ENCODE assay signal across 11 mouse cellular contexts in genomic region chr12:107715871-107716270, GRCm38 (mm10).
DNase-seq lines count a peak whose midpoint lies in the region; ATAC-seq and TF ChIP-seq lines count a peak whose summit lies in the region.
"Had no signal": no experiment of that assay in that cellular context is flagged by ENCODE, and none has a peak within 500 bp of the region (broad histone marks: within the 10 kb centered on the region; RNA-seq: fewer than 3 reads in every experiment).

No protein-coding gene starts in this region.

- WGBS in limb, embryonic 14.5 days: 27% methylated on average over 6 of the region's 6 CpGs

- no peak overlapping the region for H3K4me3 ChIP-seq in limb, embryonic 14.5 days (replicated peaks; ENCODE audit: low read length)
- H3K4me3 ChIP-seq: erythroblast, embryonic 14.5 days; limb, embryonic 15.5 days had no signal

- no peaks in the 10 kb centered on the region for H3K36me3 ChIP-seq in limb, embryonic 14.5 days (ENCODE audit: control insufficient read depth, insufficient read depth, low read length)
- H3K36me3 ChIP-seq: limb, embryonic 15.5 days had no signal

- H3K27me3 ChIP-seq in limb, embryonic 14.5 days (ENCODE audit: control insufficient read depth, insufficient read depth, low read length): no peaks in the 10 kb centered on the region
- H3K27me3 ChIP-seq: limb, embryonic 15.5 days had no signal

- ATAC-seq in limb, embryonic 14.5 days (ENCODE audit: low FRiP score, low read depth): peak; percentile 48

- H3K9me3 ChIP-seq in limb, embryonic 14.5 days (ENCODE audit: control insufficient read depth, low read length): no peaks in the 10 kb centered on the region
- H3K9me3 ChIP-seq: limb, embryonic 15.5 days had no signal

- H3K27ac ChIP-seq in limb, embryonic 14.5 days (replicated peaks; ENCODE audit: low read depth, low read length): no peak overlapping the region
- H3K27ac ChIP-seq: limb, embryonic 15.5 days had no signal

- intact Hi-C loops in heart, postnatal 36 days (cut with DNase I): no loop called here
- intact Hi-C loops in heart, postnatal 25 days (cut with DNase I): loop anchor here (2.0 kb wide), 1 partner anchor 31 kb away; no protein-coding TSS in a partner anchor

- H3K4me1 ChIP-seq in limb, embryonic 14.5 days (ENCODE audit: control insufficient read depth, insufficient read depth, low read length): peaks cover 17% of the 10 kb centered on the region

- DNase-seq in adrenal gland, adult 2 months: peak; percentile 27
- DNase-seq in adrenal gland, adult 18-20 months (ENCODE audit: low spot score in 2 of 2): no peak
- DNase-seq in heart, postnatal 36 days: peak; percentile 2 to 13
- DNase-seq in heart, postnatal 25 days (ENCODE audit: low spot score): no peak
- DNase-seq in 3T3-L1 (ENCODE audit: low read depth, low spot score): peak; percentile 72
- DNase-seq in limb, embryonic 14.5 days (ENCODE audit: low spot score): peak; percentile 59
- no peak for DNase-seq in layer of hippocampus, adult 9-11 months
- DNase-seq in left cerebral cortex, adult 9 months (ENCODE audit: low spot score in 2 of 2): no peak
- DNase-seq: right cerebral cortex, postnatal 25 days had no signal

- H3K9ac ChIP-seq in limb, embryonic 14.5 days (ENCODE audit: low read depth, low read length, severe bottlenecking): no peak overlapping the region
- H3K9ac ChIP-seq: limb, embryonic 15.5 days had no signal

- no peak overlapping the region for H3K4me2 ChIP-seq in limb, embryonic 14.5 days (replicated peaks; ENCODE audit: low read depth, low read length, severe bottlenecking)
- H3K4me2 ChIP-seq: limb, embryonic 15.5 days had no signal

- TF ChIP-seq POLR2A in limb, embryonic 14.5 days (IDR thresholded peaks at IDR 0.05; ENCODE audit: borderline replicate concordance, extremely low read depth, insufficient read depth, insufficient read length): no peak

Comparison
In these comparisons a context has a peak if more than half of its experiments do, and no peak if none do; other contexts are left out.
1. DNase-seq: peak in adrenal gland, adult 2 months (single experiment), heart, postnatal 36 days (2 of 2), 3T3-L1 (single experiment) and limb, embryonic 14.5 days (single experiment); none in adrenal gland, adult 18-20 months (0 of 2), heart, postnatal 25 days (single experiment), layer of hippocampus, adult 9-11 months (single experiment) and left cerebral cortex, adult 9 months (0 of 2).